Mouse (Mus musculus) brown adipose tissue, adult 24 weeks (tissue): Measurements from ENCODE around the gene Tgm2. TPM values are rescaled to one million over a fixed set of nuclear protein-coding genes. Genes with fewer than 3 reads are reported as not detected.

Source experiments
- H3K27ac ChIP-seq: fragments of 200-500 bp; replicated peaks from 2 replicates; pipeline ENCODE4 v1.5.1; 2012; ENCODE audit warnings: low read depth, mild to moderate bottlenecking, low read length
- H3K4me1 ChIP-seq: fragments of 200-500 bp; 2 replicates; pipeline ENCODE4 v1.6.1; 2012; ENCODE audit warnings: low read length, mixed read lengths; ENCODE audit not compliant: control insufficient read depth, insufficient read depth, insufficient read length
- H3K4me3 ChIP-seq: fragments of 200-500 bp; 2 replicates; pipeline ENCODE4 v1.5.1; 2012; ENCODE audit warnings: low read depth, mild to moderate bottlenecking, low read length, moderate library complexity; ENCODE audit not compliant: insufficient read depth
- polyA plus RNA-seq: library from polyadenylated mRNA; stranded (reverse); fragments of >200 nt; gene quantifications from 2 replicates; pipeline ENCODE4 v1.2.4, GENCODE M21; 2012; ENCODE audit not compliant: missing spikeins, insufficient read depth, insufficient read length

Gene Tgm2
- polyA plus RNA-seq, 1 experiment: 66.0 TPM

GRCm38 (mm10) chr2:158140664-158141063 lies 5.6 kb downstream of the Tgm2 start:
- H3K4me1 ChIP-seq: peaks cover 60% of the 10 kb centered on the region
- peak overlapping the region; percentile 89 for H3K27ac ChIP-seq
- H3K4me3 ChIP-seq: no peak overlapping the region

- Histone ChIP-seq H3K27ac (peak overlapping the region; percentile 89), H3K4me3 (no peak overlapping the region), H3K4me1 (peaks cover 61% of the 10 kb centered on the region)
Observed at GRCm38 (mm10) chr2:158139628-158140027, 6.6 kb downstream of the Tgm2 start.

- H3K4me1 ChIP-seq: peaks cover 65% of the 10 kb centered on the region
- H3K4me3 ChIP-seq: no peak overlapping the region
- peak overlapping the region; percentile 50 for H3K27ac ChIP-seq
Observed at GRCm38 (mm10) chr2:158138778-158139177, 7.5 kb downstream of the Tgm2 start.

- H3K4me1 ChIP-seq: peaks cover 69% of the 10 kb centered on the region
- H3K4me3 ChIP-seq: no peak overlapping the region
- peak overlapping the region; percentile 50 for H3K27ac ChIP-seq
Observed at GRCm38 (mm10) chr2:158137771-158138170, 8.5 kb downstream of the Tgm2 start.

GRCm38 (mm10) chr2:158136205-158136604 lies 10.0 kb downstream of the Tgm2 start:
- Histone ChIP-seq H3K4me1 (peaks cover 71% of the 10 kb centered on the region), H3K4me3 (no peak overlapping the region), H3K27ac (peak overlapping the region; percentile 51)

GRCm38 (mm10) chr2:158133050-158133449 lies 13.2 kb downstream of the Tgm2 start:
- H3K4me3 ChIP-seq: no peak overlapping the region
- peaks cover 67% of the 10 kb centered on the region for H3K4me1 ChIP-seq
- H3K27ac ChIP-seq: peak overlapping the region; percentile 94

- H3K27ac ChIP-seq: peak overlapping the region; percentile 94
- H3K4me1 ChIP-seq: peaks cover 63% of the 10 kb centered on the region
Observed at GRCm38 (mm10) chr2:158132320-158132719, 13.9 kb downstream of the Tgm2 start.

GRCm38 (mm10) chr2:158131197-158131835 lies 14.9 kb downstream of the Tgm2 start:
- peaks cover 56% of the 10 kb centered on the region for H3K4me1 ChIP-seq
- H3K4me3 ChIP-seq: no peak overlapping the region
- peak overlapping the region; percentile 94 for H3K27ac ChIP-seq

More at GRCm38 (mm10) chr2:158132320-158132719, 13.9 kb downstream of the Tgm2 start:
- no peak overlapping the region for H3K4me3 ChIP-seq

GRCm38 (mm10) chr2:158130391-158130986 lies 15.7 kb downstream of the Tgm2 start:
- Histone ChIP-seq H3K27ac (peak overlapping the region; percentile 94), H3K4me3 (no peak overlapping the region), H3K4me1 (peaks cover 50% of the 10 kb centered on the region)

- H3K4me1 ChIP-seq: peaks cover 45% of the 10 kb centered on the region
- no peak overlapping the region for H3K4me3 ChIP-seq
- H3K27ac ChIP-seq: peak overlapping the region; percentile 65
Observed at GRCm38 (mm10) chr2:158129291-158130002, 16.8 kb downstream of the Tgm2 start.

- Histone ChIP-seq H3K4me3 (no peak overlapping the region), H3K27ac (peak overlapping the region; percentile 65), H3K4me1 (peaks cover 41% of the 10 kb centered on the region)
Observed at GRCm38 (mm10) chr2:158128461-158129130, 17.6 kb downstream of the Tgm2 start.

GRCm38 (mm10) chr2:158127872-158128271 lies 18.4 kb downstream of the Tgm2 start:
- H3K4me1 ChIP-seq: peaks cover 38% of the 10 kb centered on the region
- H3K27ac ChIP-seq: no peak overlapping the region
- no peak overlapping the region for H3K4me3 ChIP-seq

- H3K27ac ChIP-seq: no peak overlapping the region
- no peak overlapping the region for H3K4me3 ChIP-seq
- peaks cover 41% of the 10 kb centered on the region for H3K4me1 ChIP-seq
Observed at GRCm38 (mm10) chr2:158127245-158127644, 19.0 kb downstream of the Tgm2 start.

GRCm38 (mm10) chr2:158122814-158123213 lies 23.4 kb downstream of the Tgm2 start:
- Histone ChIP-seq H3K4me1 (peaks cover 20% of the 10 kb centered on the region), H3K4me3 (no peak overlapping the region), H3K27ac (peak overlapping the region; percentile 56)

GRCm38 (mm10) chr2:158121645-158122326 lies 24.4 kb downstream of the Tgm2 start:
- Histone ChIP-seq H3K4me1 (peaks cover 20% of the 10 kb centered on the region), H3K4me3 (no peak overlapping the region), H3K27ac (peak overlapping the region; percentile 56)
